Mouse (Mus musculus): Measurements from ENCODE around the gene Bag3. TPM values are rescaled to one million over a fixed set of nuclear protein-coding genes. Genes with fewer than 3 reads are reported as not detected.

Gene Bag3
- polyA plus RNA-seq, 1 experiment = 68.3 TPM

- peaks cover 27% of the 10 kb centered on the region for H3K36me3 ChIP-seq (ENCODE audit: control insufficient read depth, insufficient read depth)
- H3K4me2 ChIP-seq (ENCODE audit: low read depth) = no peak overlapping the region
- no peak overlapping the region for H3ac ChIP-seq (ENCODE audit: control insufficient read depth, insufficient read length)
- H3K79me2 ChIP-seq (ENCODE audit: control insufficient read depth, insufficient read depth) = peaks cover 52% of the 10 kb centered on the region
- no peak for TF ChIP-seq POLR2A (IDR thresholded peaks at IDR 0.05; ENCODE audit: insufficient read length, low read depth)
- no peak for TF ChIP-seq E2F4 (IDR thresholded peaks at IDR 0.05; ENCODE audit: insufficient read depth)
- no peak for TF ChIP-seq TCF3 (IDR thresholded peaks at IDR 0.05; ENCODE audit: insufficient read length, low read depth)
- TF ChIP-seq REST (IDR thresholded peaks at IDR 0.05; ENCODE audit: insufficient read depth, insufficient read length) = no peak
- TF ChIP-seq SRF (IDR thresholded peaks at IDR 0.05; ENCODE audit: control insufficient read depth, insufficient read length, low read depth) = no peak
- TF ChIP-seq TCF12 (IDR thresholded peaks at IDR 0.05; ENCODE audit: insufficient read depth, poor library complexity, severe bottlenecking) = no peak
- no peak for TF ChIP-seq MYOD1 (IDR thresholded peaks at IDR 0.05; ENCODE audit: control insufficient read depth in 1 of 3, insufficient read length in 2 of 3, low read depth in 2 of 3)
- no peak for TF ChIP-seq CEBPB (IDR thresholded peaks at IDR 0.05; ENCODE audit: insufficient read depth, poor library complexity, severe bottlenecking)
- no peak for TF ChIP-seq USF1 (IDR thresholded peaks at IDR 0.05; ENCODE audit: low read depth)
- no peak for TF ChIP-seq MYOG (IDR thresholded peaks at IDR 0.05; ENCODE audit: control insufficient read depth in 1 of 3, insufficient read depth in 1 of 3, insufficient read length in 2 of 3, low read depth in 2 of 3)
- no peak for TF ChIP-seq MAX (IDR thresholded peaks at IDR 0.05; ENCODE audit: low read depth)
- no peak for TF ChIP-seq POLR2AphosphoS2 (IDR thresholded peaks at IDR 0.05; ENCODE audit: insufficient read length, low read depth)
- H3K4me3 ChIP-seq = no peak overlapping the region
- H3K27me3 ChIP-seq (ENCODE audit: control insufficient read depth, insufficient read depth, insufficient read length) = no peaks in the 10 kb centered on the region
Observed at GRCm38 (mm10) chr7:128540734-128541133, 17.3 kb downstream of the Bag3 start.

DNA sequence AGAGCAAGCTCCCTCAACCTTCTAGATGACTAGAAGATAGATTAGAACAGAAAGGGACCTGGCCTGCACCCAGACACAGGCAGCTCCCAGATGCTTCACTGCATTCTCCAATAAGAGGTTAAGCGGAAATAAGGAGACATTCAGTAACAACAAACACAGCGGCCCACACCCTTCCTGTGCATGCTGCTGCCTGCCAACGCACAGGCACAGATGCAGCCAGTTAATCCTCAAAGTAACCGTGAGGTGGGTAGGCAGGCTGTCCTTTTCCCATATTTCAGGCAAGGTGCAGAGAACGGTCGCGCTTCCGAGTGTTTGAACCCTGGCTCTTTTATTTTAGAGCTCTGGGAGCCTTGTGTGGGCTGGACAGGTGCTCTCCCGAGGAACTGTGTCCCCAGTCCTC is 17.8 kb downstream of the Bag3 start:
- no peak for TF ChIP-seq USF1 (IDR thresholded peaks at IDR 0.05; ENCODE audit: low read depth)
- no peak for TF ChIP-seq POLR2AphosphoS2 (IDR thresholded peaks at IDR 0.05; ENCODE audit: insufficient read length, low read depth)
- TF ChIP-seq TCF12 (IDR thresholded peaks at IDR 0.05; ENCODE audit: insufficient read depth, poor library complexity, severe bottlenecking) = no peak
- no peak for TF ChIP-seq REST (IDR thresholded peaks at IDR 0.05; ENCODE audit: insufficient read depth, insufficient read length)
- no peak for TF ChIP-seq MAX (IDR thresholded peaks at IDR 0.05; ENCODE audit: low read depth)
- no peak for TF ChIP-seq SRF (IDR thresholded peaks at IDR 0.05; ENCODE audit: control insufficient read depth, insufficient read length, low read depth)
- TF ChIP-seq TCF3 (IDR thresholded peaks at IDR 0.05; ENCODE audit: insufficient read length, low read depth) = no peak
- no peak for TF ChIP-seq POLR2A (IDR thresholded peaks at IDR 0.05; ENCODE audit: insufficient read length, low read depth)
- no peak for TF ChIP-seq MYOD1 (IDR thresholded peaks at IDR 0.05; ENCODE audit: control insufficient read depth in 1 of 3, insufficient read length in 2 of 3, low read depth in 2 of 3)
- no peak for TF ChIP-seq CEBPB (IDR thresholded peaks at IDR 0.05; ENCODE audit: insufficient read depth, poor library complexity, severe bottlenecking)
- TF ChIP-seq MYOG (IDR thresholded peaks at IDR 0.05; ENCODE audit: control insufficient read depth in 1 of 3, insufficient read depth in 1 of 3, insufficient read length in 2 of 3, low read depth in 2 of 3) = no peak
- no peak for TF ChIP-seq E2F4 (IDR thresholded peaks at IDR 0.05; ENCODE audit: insufficient read depth)
- Histone ChIP-seq H3K4me2 (ENCODE audit: low read depth) (no peak overlapping the region), H3K4me3 (no peak overlapping the region), H3K27me3 (ENCODE audit: control insufficient read depth, insufficient read depth, insufficient read length) (no peaks in the 10 kb centered on the region), H3ac (ENCODE audit: control insufficient read depth, insufficient read length) (no peak overlapping the region), H3K79me2 (ENCODE audit: control insufficient read depth, insufficient read depth) (peaks cover 47% of the 10 kb centered on the region), H3K36me3 (ENCODE audit: control insufficient read depth, insufficient read depth) (peaks cover 27% of the 10 kb centered on the region)

DNA sequence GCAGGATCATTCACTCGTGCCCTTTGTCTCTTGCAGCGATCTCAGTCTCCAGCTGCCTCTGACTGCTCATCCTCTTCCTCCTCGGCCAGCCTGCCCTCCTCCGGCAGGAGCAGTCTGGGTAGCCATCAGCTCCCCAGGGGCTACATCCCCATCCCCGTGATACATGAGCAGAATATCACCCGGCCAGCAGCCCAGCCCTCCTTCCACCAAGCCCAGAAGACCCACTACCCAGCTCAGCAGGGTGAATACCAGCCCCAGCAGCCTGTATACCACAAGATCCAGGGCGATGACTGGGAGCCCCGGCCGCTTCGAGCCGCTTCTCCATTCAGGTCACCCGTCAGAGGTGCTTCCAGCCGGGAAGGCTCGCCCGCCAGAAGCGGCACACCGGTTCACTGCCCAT is 18.4 kb downstream of the Bag3 start:
- Histone ChIP-seq H3K4me2 (ENCODE audit: low read depth) (no peak overlapping the region), H3ac (ENCODE audit: control insufficient read depth, insufficient read length) (no peak overlapping the region), H3K27me3 (ENCODE audit: control insufficient read depth, insufficient read depth, insufficient read length) (no peaks in the 10 kb centered on the region), H3K36me3 (ENCODE audit: control insufficient read depth, insufficient read depth) (peaks cover 32% of the 10 kb centered on the region), H3K79me2 (ENCODE audit: control insufficient read depth, insufficient read depth) (peaks cover 41% of the 10 kb centered on the region), H3K4me3 (no peak overlapping the region)
- TF ChIP-seq POLR2AphosphoS2 (IDR thresholded peaks at IDR 0.05; ENCODE audit: insufficient read length, low read depth) = no peak
- TF ChIP-seq SRF (IDR thresholded peaks at IDR 0.05; ENCODE audit: control insufficient read depth, insufficient read length, low read depth) = no peak
- TF ChIP-seq MAX (IDR thresholded peaks at IDR 0.05; ENCODE audit: low read depth) = no peak
- no peak for TF ChIP-seq CEBPB (IDR thresholded peaks at IDR 0.05; ENCODE audit: insufficient read depth, poor library complexity, severe bottlenecking)
- no peak for TF ChIP-seq E2F4 (IDR thresholded peaks at IDR 0.05; ENCODE audit: insufficient read depth)
- TF ChIP-seq MYOD1 (IDR thresholded peaks at IDR 0.05; ENCODE audit: control insufficient read depth in 1 of 3, insufficient read length in 2 of 3, low read depth in 2 of 3) = no peak
- TF ChIP-seq POLR2A (IDR thresholded peaks at IDR 0.05; ENCODE audit: insufficient read length, low read depth) = no peak
- TF ChIP-seq TCF3 (IDR thresholded peaks at IDR 0.05; ENCODE audit: insufficient read length, low read depth) = no peak
- no peak for TF ChIP-seq REST (IDR thresholded peaks at IDR 0.05; ENCODE audit: insufficient read depth, insufficient read length)
- TF ChIP-seq TCF12 (IDR thresholded peaks at IDR 0.05; ENCODE audit: insufficient read depth, poor library complexity, severe bottlenecking) = no peak
- no peak for TF ChIP-seq MYOG (IDR thresholded peaks at IDR 0.05; ENCODE audit: control insufficient read depth in 1 of 3, insufficient read depth in 1 of 3, insufficient read length in 2 of 3, low read depth in 2 of 3)
- no peak for TF ChIP-seq USF1 (IDR thresholded peaks at IDR 0.05; ENCODE audit: low read depth)

DNA sequence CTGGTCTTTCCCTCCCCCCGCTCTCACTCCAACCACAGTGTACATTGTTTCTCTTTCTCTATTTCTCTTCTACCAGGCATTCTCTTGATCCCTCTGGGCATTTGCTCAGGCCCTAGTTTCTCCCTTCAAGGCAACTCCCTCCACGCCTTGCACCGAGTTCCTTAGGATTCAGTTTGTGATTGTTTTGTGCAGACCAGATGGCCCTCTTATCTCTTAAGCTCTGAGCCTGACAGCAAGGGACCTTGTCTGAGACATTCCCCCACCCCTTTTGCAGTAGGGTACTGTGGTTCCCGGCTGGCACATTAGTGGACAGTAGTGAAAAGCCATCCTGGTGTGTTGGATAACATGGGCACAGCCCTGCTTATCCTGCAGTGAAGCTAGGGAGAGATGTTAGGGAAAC is 19.1 kb downstream of the Bag3 start:
- Histone ChIP-seq H3K27me3 (ENCODE audit: control insufficient read depth, insufficient read depth, insufficient read length) (no peaks in the 10 kb centered on the region), H3K79me2 (ENCODE audit: control insufficient read depth, insufficient read depth) (peaks cover 34% of the 10 kb centered on the region), H3K4me3 (no peak overlapping the region), H3K36me3 (ENCODE audit: control insufficient read depth, insufficient read depth) (peaks cover 35% of the 10 kb centered on the region), H3ac (ENCODE audit: control insufficient read depth, insufficient read length) (no peak overlapping the region), H3K4me2 (ENCODE audit: low read depth) (no peak overlapping the region)
- no peak for TF ChIP-seq MYOG (IDR thresholded peaks at IDR 0.05; ENCODE audit: control insufficient read depth in 1 of 3, insufficient read depth in 1 of 3, insufficient read length in 2 of 3, low read depth in 2 of 3)
- TF ChIP-seq MAX (IDR thresholded peaks at IDR 0.05; ENCODE audit: low read depth) = no peak
- no peak for TF ChIP-seq TCF12 (IDR thresholded peaks at IDR 0.05; ENCODE audit: insufficient read depth, poor library complexity, severe bottlenecking)
- no peak for TF ChIP-seq REST (IDR thresholded peaks at IDR 0.05; ENCODE audit: insufficient read depth, insufficient read length)
- TF ChIP-seq POLR2AphosphoS2 (IDR thresholded peaks at IDR 0.05; ENCODE audit: insufficient read length, low read depth) = no peak
- TF ChIP-seq SRF (IDR thresholded peaks at IDR 0.05; ENCODE audit: control insufficient read depth, insufficient read length, low read depth) = no peak
- no peak for TF ChIP-seq USF1 (IDR thresholded peaks at IDR 0.05; ENCODE audit: low read depth)
- TF ChIP-seq E2F4 (IDR thresholded peaks at IDR 0.05; ENCODE audit: insufficient read depth) = no peak
- no peak for TF ChIP-seq MYOD1 (IDR thresholded peaks at IDR 0.05; ENCODE audit: control insufficient read depth in 1 of 3, insufficient read length in 2 of 3, low read depth in 2 of 3)
- no peak for TF ChIP-seq TCF3 (IDR thresholded peaks at IDR 0.05; ENCODE audit: insufficient read length, low read depth)
- TF ChIP-seq CEBPB (IDR thresholded peaks at IDR 0.05; ENCODE audit: insufficient read depth, poor library complexity, severe bottlenecking) = no peak
- TF ChIP-seq POLR2A (IDR thresholded peaks at IDR 0.05; ENCODE audit: insufficient read length, low read depth) = no peak

Data from myocyte (in vitro differentiated cells).